Mouse (Mus musculus) inflammation-experienced regulatory T-cells, adult 6 months (primary cell): ENCODE data around the gene Tmem135. TPM values are rescaled to one million over a fixed set of nuclear protein-coding genes. Genes with fewer than 3 reads are reported as not detected.

Experiments
- ATAC-seq: one replicate; pipeline ENCODE4 v1.8.0; 2017
- polyA plus RNA-seq, 3 experiments: library from polyadenylated mRNA; unstranded; fragments of 100-300 nt; shearing (Covaris generic); gene quantifications; one replicate each; pipeline ENCODE4 v1.2.1; 2017

Gene Tmem135
- polyA plus RNA-seq, result 10 to 100 TPM; 23.2 to 30.3 (median 26.3) TPM

GRCm38 (mm10) chr7:89404081-89404733 lies at the start of gene Tmem135, which contains the start of gene Fzd4:
Tmem135 (minus strand) TSS chr7:89404222.
Fzd4 (plus strand) TSS chr7:89404355.
- peak; percentile 61 for ATAC-seq

GRCm38 (mm10) chr7:89450312-89450711 lies 46.3 kb upstream of the Tmem135 start:
- no peak for ATAC-seq

GRCm38 (mm10) chr7:89445137-89445536 lies 41.1 kb upstream of the Tmem135 start:
- ATAC-seq, result no peak

GRCm38 (mm10) chr7:89442242-89442641 lies 38.2 kb upstream of the Tmem135 start:
- ATAC-seq, result no peak

DNA sequence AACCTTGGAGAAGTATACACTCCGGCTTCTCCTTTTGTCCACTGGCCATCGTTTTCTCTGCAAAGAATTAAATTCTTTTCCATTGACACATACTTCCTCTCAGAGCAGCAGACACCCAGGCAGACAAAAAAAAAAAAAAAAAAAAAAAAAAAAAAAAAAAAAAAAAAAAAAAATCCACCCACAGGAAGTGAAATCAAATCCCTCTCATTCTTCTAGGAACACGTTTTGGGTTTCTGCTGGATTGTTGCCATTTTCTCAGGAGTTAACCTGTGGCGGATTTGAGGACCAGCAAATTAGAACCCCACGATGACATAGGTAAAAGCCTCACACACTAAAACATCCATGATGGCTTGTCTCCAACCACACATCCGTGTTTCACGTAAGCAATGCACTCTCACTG lies 37.3 kb upstream of the Tmem135 start:
- ATAC-seq, result no peak

GRCm38 (mm10) chr7:89437589-89437988 lies 33.6 kb upstream of the Tmem135 start:
- ATAC-seq, result no peak

GRCm38 (mm10) chr7:89436404-89436803 lies 32.4 kb upstream of the Tmem135 start:
- ATAC-seq, result no peak

DNA sequence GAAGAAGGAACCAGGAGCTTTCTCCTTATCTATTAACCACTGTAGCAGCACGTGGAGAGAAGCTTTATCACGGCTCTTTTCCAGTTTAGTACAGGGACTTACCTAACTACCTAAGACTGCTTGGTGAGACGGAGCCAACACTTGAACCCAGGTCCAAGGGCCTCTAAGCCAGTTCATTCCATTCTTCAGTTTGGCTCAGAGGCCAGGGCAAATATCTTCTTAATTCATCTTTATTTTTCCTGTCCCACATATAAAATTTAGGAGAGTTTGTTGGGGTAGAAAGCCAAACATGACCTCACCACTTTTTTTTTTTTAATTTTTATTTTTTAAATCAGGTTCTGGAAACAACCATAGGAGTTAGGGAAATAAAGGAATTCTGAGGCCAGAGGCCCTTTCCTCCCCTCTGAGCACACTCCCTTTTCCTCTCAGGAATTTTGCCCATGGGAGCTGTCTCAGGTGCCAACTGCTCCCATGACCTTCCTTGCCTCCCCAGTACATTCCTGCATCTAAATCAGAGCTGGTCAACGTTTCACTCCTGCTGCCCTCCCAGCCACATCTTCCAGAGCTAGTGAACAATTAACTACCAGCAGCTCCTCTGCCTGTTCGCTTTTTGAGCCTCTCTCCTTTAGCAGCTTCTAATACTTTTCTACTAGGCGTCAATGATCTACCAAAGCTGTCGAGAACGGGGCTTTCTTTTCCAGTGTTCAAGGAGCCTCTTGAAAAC lies 30.0 kb upstream of the Tmem135 start:
- ATAC-seq, result no peak

GRCm38 (mm10) chr7:89433193-89433892 lies 29.3 kb upstream of the Tmem135 start:
- no peak for ATAC-seq

DNA sequence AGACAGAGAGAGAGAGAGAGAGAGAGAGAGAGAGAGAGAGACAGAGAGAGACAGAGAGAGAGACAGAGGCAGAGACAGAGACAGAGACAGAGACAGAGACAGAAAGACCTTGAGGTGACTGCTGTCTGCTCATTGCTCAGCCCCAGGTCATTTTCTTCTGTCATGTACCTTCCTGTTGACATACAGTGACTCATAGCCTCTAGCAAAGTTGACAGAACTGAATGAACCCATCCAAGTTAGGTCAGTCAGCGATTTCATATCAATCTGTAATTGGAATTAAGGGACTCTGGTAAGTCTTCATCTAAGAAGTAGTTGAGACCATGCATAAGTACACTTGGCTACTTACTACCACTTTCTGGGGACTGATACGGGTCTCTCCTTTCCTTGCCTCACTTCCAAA lies 27.2 kb upstream of the Tmem135 start:
- no peak for ATAC-seq

GRCm38 (mm10) chr7:89429326-89429725 lies 25.3 kb upstream of the Tmem135 start:
- no peak for ATAC-seq

GRCm38 (mm10) chr7:89428804-89429203 lies 24.8 kb upstream of the Tmem135 start:
- ATAC-seq, result no peak

GRCm38 (mm10) chr7:89427101-89427500 lies 23.1 kb upstream of the Tmem135 start:
- no peak for ATAC-seq

- ATAC-seq, result no peak
Measured at GRCm38 (mm10) chr7:89425803-89426725, 22.0 kb upstream of the Tmem135 start.

DNA sequence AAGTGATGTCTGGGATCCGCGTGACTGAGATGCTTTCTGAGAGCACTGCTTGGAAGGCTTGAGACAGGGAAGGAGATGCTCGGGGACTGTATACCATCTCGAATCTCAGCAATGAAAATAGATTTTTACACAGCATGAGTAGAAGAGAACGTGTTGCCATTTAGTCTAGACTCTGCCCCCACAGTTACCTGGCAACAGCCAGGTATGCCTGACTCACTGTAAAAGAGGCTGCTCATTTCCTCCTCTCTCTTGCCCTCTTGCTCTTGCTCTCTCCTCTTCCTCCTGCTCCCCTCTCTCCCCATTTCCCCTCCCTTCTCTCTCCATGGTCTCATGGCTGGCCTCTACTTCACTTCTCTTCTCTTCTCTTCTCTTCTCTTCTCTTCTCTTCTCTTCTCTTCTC lies 20.6 kb upstream of the Tmem135 start:
- ATAC-seq, result no peak

DNA sequence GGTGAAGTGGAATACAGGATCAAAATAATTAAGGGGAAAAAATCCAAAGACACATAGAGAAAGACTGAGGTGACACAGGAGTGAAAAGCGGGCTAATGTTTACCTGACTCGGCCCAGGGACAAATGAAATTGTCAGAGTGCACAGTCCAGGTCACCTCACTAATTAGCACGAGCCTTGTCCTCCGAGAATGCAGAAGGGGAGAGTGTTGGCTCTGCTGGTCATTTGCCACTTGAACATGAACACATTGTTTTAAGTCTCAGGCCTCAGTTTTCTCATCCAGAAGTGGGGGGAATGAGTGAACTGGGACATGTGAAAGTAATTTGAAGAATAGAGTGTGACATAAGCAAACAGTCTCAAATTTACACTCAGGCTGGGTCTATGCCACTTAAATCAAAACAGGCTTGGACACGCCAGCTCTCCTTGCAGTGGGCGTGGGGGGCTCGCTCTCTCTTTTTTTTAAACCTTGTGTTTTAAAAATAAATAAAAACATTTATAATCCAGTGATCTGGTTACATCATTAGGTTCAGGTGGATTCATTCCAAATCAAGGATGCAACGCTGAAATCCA lies 19.8 kb upstream of the Tmem135 start:
- ATAC-seq, result no peak

DNA sequence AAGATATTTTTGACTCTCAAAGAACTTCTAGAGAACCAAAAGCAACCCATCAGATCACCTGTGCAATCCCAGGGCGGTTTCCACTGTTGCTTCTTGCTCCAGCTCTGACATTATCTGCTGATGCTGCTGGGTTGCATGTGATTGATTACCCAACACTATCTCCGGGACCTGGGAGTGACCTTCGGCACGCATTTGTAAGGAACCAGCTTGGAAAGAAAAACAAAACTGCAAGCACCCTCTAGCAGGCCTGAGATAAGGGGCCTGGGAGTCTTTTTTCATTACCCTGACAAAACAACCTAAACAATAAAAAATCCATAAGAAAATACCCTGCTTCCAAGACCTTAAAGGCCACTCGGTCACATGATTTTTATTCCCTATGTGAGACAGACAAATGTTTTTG lies 19.2 kb upstream of the Tmem135 start:
- ATAC-seq, result no peak

DNA sequence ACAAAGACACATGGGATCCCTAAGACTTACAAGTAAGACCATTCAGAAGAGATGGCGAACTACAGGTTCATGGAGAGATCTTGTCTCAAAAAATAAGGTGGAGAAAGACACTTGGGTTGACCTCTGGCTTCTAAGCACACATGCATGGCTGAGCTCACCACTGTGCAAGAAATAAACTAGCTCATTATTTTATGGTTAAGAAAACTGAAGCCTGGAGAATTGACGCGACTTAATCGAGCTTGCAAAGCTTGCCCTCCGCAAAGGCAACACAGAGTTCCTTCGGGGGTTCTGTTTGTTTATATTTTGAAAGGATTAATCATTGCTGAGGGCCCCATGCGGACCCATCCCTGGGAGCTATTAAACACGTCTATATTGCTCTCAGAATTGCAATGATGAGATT lies 18.6 kb upstream of the Tmem135 start:
- ATAC-seq, result no peak

DNA sequence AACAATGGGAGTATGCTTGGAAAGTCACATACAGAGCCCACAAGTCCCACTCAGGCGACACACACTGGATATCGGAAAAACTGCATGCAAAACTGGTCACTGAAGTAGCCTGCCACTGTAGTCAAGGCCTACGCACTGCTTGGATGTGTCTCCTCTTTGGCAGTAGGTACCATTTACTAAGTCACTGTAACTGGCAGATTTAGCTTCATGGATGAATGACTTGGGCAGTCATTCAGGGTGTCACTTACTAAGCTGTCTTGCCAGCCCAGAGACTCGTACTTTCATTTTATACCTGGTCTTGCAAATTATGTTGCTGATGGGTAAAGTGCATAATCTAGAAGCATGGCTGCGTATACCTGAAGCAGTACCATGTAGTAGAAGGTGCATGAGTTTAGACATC lies 17.3 kb upstream of the Tmem135 start:
- no peak for ATAC-seq

DNA sequence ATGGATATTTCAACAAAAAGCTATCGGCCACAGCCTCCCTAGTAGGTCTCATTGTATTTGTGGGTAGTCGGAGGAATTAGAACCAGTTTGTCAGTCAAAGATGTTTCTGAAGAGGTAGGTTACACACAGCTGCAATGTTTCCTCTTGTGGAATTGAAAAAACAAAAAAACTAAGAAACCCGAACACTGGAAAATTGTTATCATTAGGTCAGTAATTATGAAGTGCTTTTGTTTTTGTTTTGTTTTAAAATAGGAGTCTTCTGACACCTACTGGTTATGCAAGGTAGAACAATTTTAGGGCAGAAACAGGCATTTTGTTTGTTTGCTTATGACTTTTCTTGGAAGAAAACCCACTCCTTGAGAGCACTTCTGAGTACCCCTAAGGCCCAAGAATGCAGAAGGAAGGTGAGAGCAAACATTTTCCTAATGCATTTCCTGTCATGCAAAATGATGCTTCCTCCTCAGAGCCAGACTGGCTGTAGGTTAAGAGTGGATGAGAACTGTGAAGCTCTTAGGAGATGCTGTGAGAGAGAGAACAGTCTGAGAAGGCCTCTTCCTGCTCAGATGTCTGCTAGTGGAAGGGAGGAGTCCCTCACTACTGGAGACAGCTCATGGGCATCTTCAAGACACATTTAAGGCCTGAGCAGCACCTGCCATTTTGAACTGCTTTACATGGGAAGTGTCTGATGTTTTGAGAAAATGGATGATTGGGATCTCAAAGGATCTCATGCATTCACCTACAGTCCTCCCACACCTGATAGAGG lies 15.1 kb upstream of the Tmem135 start:
- ATAC-seq, result peak; percentile 58

- no peak for ATAC-seq
Measured at GRCm38 (mm10) chr7:89418127-89418653, 14.2 kb upstream of the Tmem135 start.
